Mouse (Mus musculus): ENCODE results near the gene Fut8.

Gene Fut8

GRCm38 (mm10) chr12:77303367-77303766 lies 65.4 kb downstream of the Fut8 start:
- DNase-seq (ENCODE audit: extremely low read depth, insufficient read length, low spot score): no peak

- no peak for DNase-seq (ENCODE audit: extremely low read depth, insufficient read length, low spot score)
Observed at GRCm38 (mm10) chr12:77305502-77305901, 67.6 kb downstream of the Fut8 start.

GRCm38 (mm10) chr12:77306759-77307314 lies 68.9 kb downstream of the Fut8 start:
- DNase-seq (ENCODE audit: extremely low read depth, insufficient read length, low spot score): no peak

- DNase-seq (ENCODE audit: extremely low read depth, insufficient read length, low spot score): no peak
Observed at GRCm38 (mm10) chr12:77309507-77309906, 71.6 kb downstream of the Fut8 start.

- no peak for DNase-seq (ENCODE audit: extremely low read depth, insufficient read length, low spot score)
Observed at GRCm38 (mm10) chr12:77313502-77313901, 75.6 kb downstream of the Fut8 start.

GRCm38 (mm10) chr12:77324142-77324541 lies 86.2 kb downstream of the Fut8 start:
- no peak for DNase-seq (ENCODE audit: extremely low read depth, insufficient read length, low spot score)

- no peak for DNase-seq (ENCODE audit: extremely low read depth, insufficient read length, low spot score)
Observed at GRCm38 (mm10) chr12:77346521-77346920, 108.6 kb downstream of the Fut8 start.

- DNase-seq (ENCODE audit: extremely low read depth, insufficient read length, low spot score): no peak
Observed at GRCm38 (mm10) chr12:77349543-77349942, 111.6 kb downstream of the Fut8 start.

- DNase-seq (ENCODE audit: extremely low read depth, insufficient read length, low spot score): no peak
Observed at GRCm38 (mm10) chr12:77415720-77416119, 177.8 kb downstream of the Fut8 start.

- DNase-seq (ENCODE audit: extremely low read depth, insufficient read length, low spot score): no peak
Observed at GRCm38 (mm10) chr12:77421667-77422393, 183.9 kb downstream of the Fut8 start.

- no peak for DNase-seq (ENCODE audit: extremely low read depth, insufficient read length, low spot score)
Observed at GRCm38 (mm10) chr12:77426093-77426492, 188.2 kb downstream of the Fut8 start.

- DNase-seq (ENCODE audit: extremely low read depth, insufficient read length, low spot score): no peak
Observed at GRCm38 (mm10) chr12:77428165-77428564, 190.2 kb downstream of the Fut8 start.

GRCm38 (mm10) chr12:77429381-77429780 lies 191.5 kb downstream of the Fut8 start:
- DNase-seq (ENCODE audit: extremely low read depth, insufficient read length, low spot score): no peak

GRCm38 (mm10) chr12:77436733-77437132 lies 198.8 kb downstream of the Fut8 start:
- DNase-seq (ENCODE audit: extremely low read depth, insufficient read length, low spot score): no peak

GRCm38 (mm10) chr12:77450816-77451215 lies 212.9 kb downstream of the Fut8 start:
- no peak for DNase-seq (ENCODE audit: extremely low read depth, insufficient read length, low spot score)

- DNase-seq (ENCODE audit: extremely low read depth, insufficient read length, low spot score): no peak
Observed at GRCm38 (mm10) chr12:77466178-77466577, 228.3 kb downstream of the Fut8 start.

GRCm38 (mm10) chr12:77479931-77480330 lies 242.0 kb downstream of the Fut8 start:
- no peak for DNase-seq (ENCODE audit: extremely low read depth, insufficient read length, low spot score)

GRCm38 (mm10) chr12:77481153-77481552 lies 243.2 kb downstream of the Fut8 start:
- no peak for DNase-seq (ENCODE audit: extremely low read depth, insufficient read length, low spot score)

- DNase-seq (ENCODE audit: extremely low read depth, insufficient read length, low spot score): no peak
Observed at GRCm38 (mm10) chr12:77481799-77482198, 243.9 kb downstream of the Fut8 start.

GRCm38 (mm10) chr12:77483180-77483855 lies 245.4 kb downstream of the Fut8 start:
- DNase-seq (ENCODE audit: extremely low read depth, insufficient read length, low spot score): no peak

GRCm38 (mm10) chr12:77484761-77485160 lies 246.8 kb downstream of the Fut8 start:
- no peak for DNase-seq (ENCODE audit: extremely low read depth, insufficient read length, low spot score)

GRCm38 (mm10) chr12:77491478-77491877 lies 253.6 kb downstream of the Fut8 start:
- DNase-seq (ENCODE audit: extremely low read depth, insufficient read length, low spot score): no peak
